Mouse (Mus musculus): ENCODE results near the gene 2610528J11Rik.

GRCm38 (mm10) chr4:118535610-118536009 lies 8.8 kb downstream of the 2610528J11Rik start:
- TF ChIP-seq CTCF (IDR thresholded peaks at IDR 0.05; ENCODE audit: control insufficient read depth, insufficient read depth, insufficient read length) (no peak), USF1 (IDR thresholded peaks at IDR 0.05; ENCODE audit: low read depth) (no peak), MYOG (IDR thresholded peaks at IDR 0.05; ENCODE audit: control insufficient read depth, extremely low read depth, insufficient read length) (no peak), MYOD1 (IDR thresholded peaks at IDR 0.05; ENCODE audit: control insufficient read depth, insufficient read length, low read depth) (no peak), CEBPB (IDR thresholded peaks at IDR 0.05; ENCODE audit: low read depth) (no peak)
